20 mouse cellular contexts compared by ENCODE assay signal in genomic region chr7:76594566-76595079, GRCm38 (mm10).
DNase-seq lines count a peak whose midpoint lies in the region; ATAC-seq and TF ChIP-seq lines count a peak whose summit lies in the region.
"Had no signal": no experiment of that assay in that cellular context is flagged by ENCODE, and none has a peak within 500 bp of the region (broad histone marks: within the 10 kb centered on the region; RNA-seq: fewer than 3 reads in every experiment).

No protein-coding gene starts in this region.

- no peaks in the 10 kb centered on the region for H3K36me3 ChIP-seq in heart, embryonic 11.5 days (ENCODE audit: control insufficient read depth, insufficient read depth, low read length)
- no peaks in the 10 kb centered on the region for H3K36me3 ChIP-seq in kidney, postnatal 0 days (ENCODE audit: insufficient read depth, low read length)
- H3K36me3 ChIP-seq in embryonic facial prominence, embryonic 11.5 days (replicated peaks; ENCODE audit: control insufficient read depth, insufficient read depth, low read depth, low read length) = no peaks in the 10 kb centered on the region
- H3K36me3 ChIP-seq: forebrain, embryonic 12.5 days; heart, embryonic 15.5 days; hindbrain, embryonic 12.5 days had no signal

- intact Hi-C loops in heart, postnatal 10 days (cut with DNase I) = no loop called here

- no peak overlapping the region for H3K27ac ChIP-seq in heart, embryonic 11.5 days (ENCODE audit: low read depth, low read length)
- H3K27ac ChIP-seq in kidney, postnatal 0 days = no peak overlapping the region
- H3K27ac ChIP-seq in embryonic facial prominence, embryonic 11.5 days (replicated peaks; ENCODE audit: low read depth, low read length) = no peak overlapping the region
- H3K27ac ChIP-seq: forebrain, embryonic 12.5 days; heart, embryonic 15.5 days; hindbrain, embryonic 12.5 days had no signal

- ATAC-seq in heart, embryonic 11.5 days (replicated peaks; ENCODE audit: insufficient number of reproducible peaks, low FRiP score, low TSS enrichment) = peak; percentile 46; the same call in 1 of the 2 replicates
- ATAC-seq in kidney, postnatal 0 days (replicated peaks; ENCODE audit: low FRiP score, low read depth) = no peak
- peak; percentile 67 for ATAC-seq in embryonic facial prominence, embryonic 11.5 days (replicated peaks; ENCODE audit: insufficient number of reproducible peaks, low FRiP score, low TSS enrichment, low read depth)
- ATAC-seq: forebrain, embryonic 16.5 days; hindbrain, embryonic 16.5 days; inflammation-experienced regulatory T-cells, adult 6 months; intestine, postnatal 0 days had no signal

- no peak overlapping the region for H3K4me3 ChIP-seq in heart, embryonic 11.5 days (ENCODE audit: low read depth, low read length)
- H3K4me3 ChIP-seq in kidney, postnatal 0 days (replicated peaks; ENCODE audit: low read depth, low read length) = no peak overlapping the region
- no peak overlapping the region for H3K4me3 ChIP-seq in embryonic facial prominence, embryonic 11.5 days (ENCODE audit: low read depth, low read length)
- H3K4me3 ChIP-seq: forebrain, embryonic 12.5 days; heart, embryonic 15.5 days; hindbrain, embryonic 12.5 days had no signal

- H3K27me3 ChIP-seq in heart, embryonic 11.5 days (ENCODE audit: control insufficient read depth, insufficient read depth, low read length) = no peaks in the 10 kb centered on the region
- H3K27me3 ChIP-seq in kidney, postnatal 0 days (ENCODE audit: insufficient read depth, low read length) = no peaks in the 10 kb centered on the region
- H3K27me3 ChIP-seq in embryonic facial prominence, embryonic 11.5 days (ENCODE audit: control insufficient read depth, insufficient read depth, low read length) = no peaks in the 10 kb centered on the region
- H3K27me3 ChIP-seq: forebrain, embryonic 12.5 days; heart, embryonic 15.5 days; hindbrain, embryonic 12.5 days had no signal

- H3K9ac ChIP-seq in heart, embryonic 11.5 days (ENCODE audit: low read depth, low read length) = no peak overlapping the region
- no peak overlapping the region for H3K9ac ChIP-seq in kidney, postnatal 0 days (ENCODE audit: low read depth, low read length)
- H3K9ac ChIP-seq in embryonic facial prominence, embryonic 11.5 days (replicated peaks; ENCODE audit: low read length) = no peak overlapping the region
- H3K9ac ChIP-seq: forebrain, embryonic 12.5 days; heart, embryonic 15.5 days; hindbrain, embryonic 12.5 days had no signal

- no peaks in the 10 kb centered on the region for H3K4me1 ChIP-seq in heart, embryonic 11.5 days (ENCODE audit: control insufficient read depth, insufficient read depth, low read length)
- no peaks in the 10 kb centered on the region for H3K4me1 ChIP-seq in kidney, postnatal 0 days (replicated peaks; ENCODE audit: insufficient read depth, low read length)
- H3K4me1 ChIP-seq in embryonic facial prominence, embryonic 11.5 days (ENCODE audit: control insufficient read depth, insufficient read depth, low read length) = no peaks in the 10 kb centered on the region
- H3K4me1 ChIP-seq: forebrain, embryonic 12.5 days; heart, embryonic 15.5 days; hindbrain, embryonic 12.5 days had no signal

- no peak for DNase-seq in heart, postnatal 10 days
- DNase-seq in kidney, postnatal 0 days (ENCODE audit: low spot score) = peak; percentile 14
- DNase-seq in kidney, adult 18-20 months = no peak
- DNase-seq in embryonic facial prominence, embryonic 11.5 days (ENCODE audit: low spot score) = peak; percentile 44
- no peak for DNase-seq in layer of hippocampus, adult 9-10 months (ENCODE audit: low spot score)
- DNase-seq: adrenal gland, adult 2 months; adrenal gland, postnatal 25 days; cerebellum, adult 18-20 months; cerebellum, adult 9-11 months; cerebellum, postnatal 36 days; gastrocnemius, postnatal 10 days; heart, postnatal 36 days had no signal

- WGBS in heart, embryonic 11.5 days (ENCODE audit: insufficient replicate concordance) = 51% methylated on average over 5 of the region's 5 CpGs
- 56% methylated on average over 5 of the region's 5 CpGs for WGBS in kidney, postnatal 0 days
- 52% methylated on average over 5 of the region's 5 CpGs for WGBS in embryonic facial prominence, embryonic 11.5 days

- H3K4me2 ChIP-seq in heart, embryonic 11.5 days = no peak overlapping the region
- H3K4me2 ChIP-seq in kidney, postnatal 0 days (ENCODE audit: low read length) = no peak overlapping the region
- no peak overlapping the region for H3K4me2 ChIP-seq in embryonic facial prominence, embryonic 11.5 days (ENCODE audit: low read depth, low read length)
- H3K4me2 ChIP-seq: forebrain, embryonic 12.5 days; heart, embryonic 15.5 days; hindbrain, embryonic 12.5 days had no signal

- no peaks in the 10 kb centered on the region for H3K9me3 ChIP-seq in heart, embryonic 11.5 days (replicated peaks; ENCODE audit: control insufficient read depth, low read length)
- H3K9me3 ChIP-seq in kidney, postnatal 0 days (replicated peaks; ENCODE audit: low read length) = no peaks in the 10 kb centered on the region
- no peaks in the 10 kb centered on the region for H3K9me3 ChIP-seq in embryonic facial prominence, embryonic 11.5 days (replicated peaks; ENCODE audit: control insufficient read depth, low read length)
- H3K9me3 ChIP-seq: forebrain, embryonic 12.5 days; heart, embryonic 15.5 days; hindbrain, embryonic 12.5 days had no signal

- no peak for TF ChIP-seq CTCF in kidney, postnatal 0 days (IDR thresholded peaks at IDR 0.05; ENCODE audit: low read depth)

Comparison
In these comparisons a context has a peak if more than half of its experiments do, and no peak if none do; other contexts are left out.
1. DNase-seq: peak in kidney, postnatal 0 days (single experiment) and embryonic facial prominence, embryonic 11.5 days (single experiment); none in heart, postnatal 10 days (0 of 2), kidney, adult 18-20 months (single experiment) and layer of hippocampus, adult 9-10 months (single experiment).